Mouse (Mus musculus): Measurements from ENCODE around the gene Gm8267.
"Not testable (repeated sequence)": the region's sequence is repeated elsewhere in the genome, so short reads cannot be mapped to it uniquely, and the experiment has no call there.

The Gm8267 gene

GRCm38 (mm10) chr14:44750240-44750639, at the start of gene Gm8267:
Gm8267 (minus strand) TSS chr14:44750340.
- in situ Hi-C loops (cut with MseI, MboI) = no loop called here

- in situ Hi-C loops (cut with MseI, MboI) = not testable (repeated sequence)
These were observed 39.6 kb upstream of the Gm8267 start for GRCm38 (mm10) chr14:44789537-44790382.

GRCm38 (mm10) chr14:44742789-44743188, 7.4 kb downstream of the Gm8267 start:
- in situ Hi-C loops (cut with MseI, MboI) = not testable (repeated sequence)

DNA sequence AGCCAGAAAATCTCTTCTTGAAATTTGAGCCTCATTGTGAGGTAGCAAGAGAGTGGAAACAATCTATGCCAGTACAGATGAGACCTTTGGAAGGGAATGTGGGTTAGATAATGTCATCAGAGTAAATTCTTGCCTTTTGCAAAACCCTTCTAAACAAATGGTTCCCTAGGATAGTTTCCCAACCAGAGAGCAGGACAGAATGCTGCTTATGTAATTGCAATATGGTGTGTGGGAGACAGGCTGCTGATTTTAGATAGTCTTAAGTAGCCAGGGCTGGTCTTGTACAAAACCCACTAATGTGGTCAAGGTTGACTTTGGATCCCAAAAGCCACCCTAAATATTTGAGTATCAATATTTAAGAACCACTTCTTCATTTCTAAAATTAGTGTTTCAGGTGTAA, 19.4 kb downstream of the Gm8267 start:
- in situ Hi-C loops (cut with MseI, MboI) = not testable (repeated sequence)

DNA sequence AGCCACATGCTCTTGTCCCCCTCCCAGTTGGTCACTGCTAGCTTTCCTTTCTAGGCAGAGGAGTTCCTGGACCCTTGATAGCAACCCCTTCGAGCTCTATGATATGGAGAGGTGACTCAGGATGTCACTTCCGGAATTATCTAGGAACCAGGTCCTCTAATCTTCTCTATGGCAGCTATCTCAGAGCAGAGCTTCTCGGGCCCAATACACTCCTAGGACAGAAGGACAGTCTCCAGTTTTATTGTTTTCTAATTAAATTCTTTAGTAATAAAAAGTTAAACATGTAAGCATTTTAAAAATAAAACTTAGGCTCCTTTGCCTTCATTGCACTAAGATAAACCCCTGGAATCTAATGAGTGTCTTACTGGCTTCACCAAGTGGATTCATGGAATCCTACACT, 43.8 kb downstream of the Gm8267 start, which contains the start of gene Gm8257:
TSS of gene Gm8257 (minus strand) at position 101 of the 400 bp plus-strand sequence.
- in situ Hi-C loops (cut with MseI, MboI) = not testable (repeated sequence)

Data from mouse trophoblast stem cell (cell line).